Mouse (Mus musculus) kidney, adult 2 months (tissue): ENCODE data around the gene Tbp.

Experiments
- CTCF ChIP-seq: fragments of 200-500 bp; conservative IDR thresholded peaks from 2 replicates; pipeline ENCODE4 v1.5.1; 2011; ENCODE audit warnings: low read depth, mild to moderate bottlenecking, control low read depth, low read length, moderate library complexity, mixed read lengths; ENCODE audit not compliant: insufficient read depth, insufficient read length
- POLR2A ChIP-seq: fragments of 200-500 bp; IDR thresholded peaks from one replicate; pipeline ENCODE4 v1.6.1; 2011; ENCODE audit warnings: low read depth, low read length, control low read depth

- TF ChIP-seq POLR2A = no peak
- TF ChIP-seq CTCF = no peak
Observed at GRCm38 (mm10) chr17:15559946-15560345, 60.3 kb downstream of the Tbp start.
